Mouse (Mus musculus): ENCODE results near the gene Lrrc73.
A peak's percentile ranks its signal among the peaks of the same experiment; 100 is the strongest.

The Lrrc73 gene

DNA sequence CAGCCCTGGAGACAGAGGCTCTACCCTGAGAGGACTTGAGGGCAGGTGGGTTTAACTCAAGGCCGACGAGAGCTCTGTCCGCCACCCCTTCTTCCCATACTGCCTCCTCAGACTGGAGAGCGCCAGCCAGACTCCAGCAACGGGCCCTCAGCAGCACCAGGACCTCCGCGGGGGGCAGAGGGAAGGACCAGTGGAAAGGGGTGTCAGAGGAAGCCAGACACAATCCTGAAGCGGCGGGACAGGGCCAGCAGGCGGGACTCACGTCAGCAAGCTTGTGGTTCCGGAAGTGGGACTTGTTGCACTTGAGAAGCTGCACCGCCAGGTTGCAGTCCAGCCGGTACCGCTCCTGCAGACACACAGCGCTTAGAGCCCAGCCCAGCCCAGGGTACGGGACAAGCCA lies 6.3 kb downstream of the Lrrc73 start:
- DNase-seq (ENCODE audit: low spot score in 2 of 2) = no peak

DNA sequence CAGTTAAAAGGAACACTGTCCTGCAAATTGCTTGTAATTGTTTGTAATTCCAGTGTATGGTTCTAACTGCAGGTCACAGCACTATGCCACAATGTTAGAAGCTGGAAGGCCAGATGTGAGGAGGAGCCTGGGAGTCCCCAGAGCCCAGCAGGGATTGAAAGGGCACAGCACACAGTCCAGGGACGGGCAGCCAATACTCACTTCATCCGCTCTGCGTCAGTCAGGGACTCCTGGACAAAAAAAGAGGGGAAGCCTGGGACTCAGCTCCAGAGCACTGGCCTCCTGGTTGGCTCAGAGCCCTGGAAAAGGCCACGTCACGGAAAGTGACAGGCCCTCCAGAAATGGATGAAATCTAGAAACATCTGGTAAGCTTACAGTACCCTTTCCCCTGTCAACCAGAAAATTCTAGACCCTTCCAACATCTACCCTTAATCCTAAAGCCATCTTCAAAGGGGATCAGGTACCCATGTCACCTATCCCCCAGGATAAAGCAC lies 8.9 kb downstream of the Lrrc73 start:
- DNase-seq (ENCODE audit: low spot score in 2 of 2) = no peak

DNA sequence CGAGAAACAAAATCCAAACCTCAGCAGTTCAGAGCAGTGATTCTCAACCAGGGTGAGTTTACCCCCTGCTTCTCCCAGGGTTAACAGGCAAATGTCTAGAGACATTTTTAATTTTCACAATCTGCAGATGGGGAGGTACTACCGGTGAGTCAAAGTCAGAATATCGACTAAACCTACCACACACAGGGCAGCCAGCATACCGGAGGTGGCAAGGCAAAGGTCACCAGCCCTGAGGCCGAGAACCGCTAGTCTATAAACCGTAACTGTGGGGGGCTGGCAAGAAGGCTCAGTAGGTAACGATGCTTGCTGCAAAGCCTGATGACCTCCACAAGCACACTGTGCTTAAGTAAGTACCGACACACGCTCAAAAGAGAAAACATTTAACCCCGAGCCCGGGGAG lies 12.2 kb downstream of the Lrrc73 start:
- DNase-seq (ENCODE audit: low spot score in 2 of 2) = no peak

DNA sequence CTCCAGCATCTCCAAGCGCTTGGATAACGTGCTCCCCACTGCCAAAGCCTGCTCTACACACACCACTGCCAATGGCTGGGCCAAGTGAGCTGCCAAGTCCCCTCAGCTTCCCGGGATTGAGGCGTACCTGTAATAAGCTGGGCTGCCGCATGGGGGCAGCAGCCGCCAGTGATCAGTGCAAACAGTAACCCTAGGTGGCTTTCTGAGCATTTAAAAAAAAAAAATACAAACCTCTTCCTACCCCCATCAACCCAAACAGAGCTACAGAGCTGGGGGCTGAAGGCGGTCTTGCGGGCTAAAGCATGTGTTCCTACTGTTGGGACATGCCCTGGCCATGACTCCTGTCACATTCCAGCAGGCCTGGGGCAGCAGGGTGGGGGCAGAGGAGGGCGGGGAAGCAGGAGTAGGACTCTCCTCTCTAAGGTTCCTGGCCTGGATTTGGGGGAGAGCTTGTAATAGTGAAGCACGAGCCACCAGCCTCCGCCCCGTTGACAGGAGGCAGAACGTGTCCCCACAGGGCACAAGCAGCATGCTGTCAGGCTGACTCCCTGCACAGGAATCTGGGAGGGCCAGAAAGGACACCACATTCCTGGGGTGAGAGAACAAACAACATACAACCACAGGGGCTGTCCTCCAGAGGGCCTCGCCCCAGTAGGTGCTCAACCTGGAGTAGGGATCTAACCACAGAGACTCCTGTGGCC lies 12.7 kb downstream of the Lrrc73 start:
- peak; percentile 73 to 80 for DNase-seq (ENCODE audit: low spot score in 2 of 2)

DNA sequence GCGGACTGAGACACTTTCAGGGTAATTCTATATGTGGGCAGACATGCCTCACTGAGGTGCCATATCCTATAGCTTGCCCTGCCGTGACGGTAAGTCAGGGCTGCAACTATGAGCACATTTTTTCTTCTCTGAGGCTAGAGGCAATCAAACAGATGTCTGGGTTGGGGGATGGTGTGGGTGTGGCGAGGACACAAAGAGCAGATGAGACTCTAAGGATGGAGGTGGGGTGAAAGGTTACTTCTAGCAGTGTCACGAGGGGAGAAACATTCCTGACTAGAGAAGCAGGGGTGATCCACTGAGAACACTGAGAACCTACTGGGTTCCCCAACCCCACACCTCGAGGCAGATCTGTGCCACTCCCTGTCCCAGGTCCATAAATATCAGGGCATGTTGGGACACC lies 13.7 kb downstream of the Lrrc73 start:
- no peak for DNase-seq (ENCODE audit: low spot score in 2 of 2)

DNA sequence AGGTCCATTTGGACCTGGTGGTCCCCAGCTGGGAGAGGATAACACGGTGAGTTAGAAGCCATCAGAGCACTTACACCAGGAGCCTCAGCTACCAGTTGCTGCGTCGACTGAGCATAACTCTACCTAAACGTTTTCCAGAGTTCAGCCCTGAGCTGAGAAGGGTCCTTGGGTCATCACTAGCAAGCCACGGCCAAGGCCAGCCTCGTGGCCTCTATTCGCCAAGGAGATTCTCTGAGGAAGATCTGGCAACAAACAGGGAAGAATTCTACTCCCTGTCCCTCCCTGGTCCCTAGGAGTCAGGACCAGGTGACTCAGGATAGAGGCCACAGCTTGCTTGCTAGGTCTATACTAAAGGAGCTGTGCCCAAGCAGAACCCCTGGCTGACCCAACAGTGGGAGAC lies 14.2 kb downstream of the Lrrc73 start:
- DNase-seq (ENCODE audit: low spot score in 2 of 2) = no peak

DNA sequence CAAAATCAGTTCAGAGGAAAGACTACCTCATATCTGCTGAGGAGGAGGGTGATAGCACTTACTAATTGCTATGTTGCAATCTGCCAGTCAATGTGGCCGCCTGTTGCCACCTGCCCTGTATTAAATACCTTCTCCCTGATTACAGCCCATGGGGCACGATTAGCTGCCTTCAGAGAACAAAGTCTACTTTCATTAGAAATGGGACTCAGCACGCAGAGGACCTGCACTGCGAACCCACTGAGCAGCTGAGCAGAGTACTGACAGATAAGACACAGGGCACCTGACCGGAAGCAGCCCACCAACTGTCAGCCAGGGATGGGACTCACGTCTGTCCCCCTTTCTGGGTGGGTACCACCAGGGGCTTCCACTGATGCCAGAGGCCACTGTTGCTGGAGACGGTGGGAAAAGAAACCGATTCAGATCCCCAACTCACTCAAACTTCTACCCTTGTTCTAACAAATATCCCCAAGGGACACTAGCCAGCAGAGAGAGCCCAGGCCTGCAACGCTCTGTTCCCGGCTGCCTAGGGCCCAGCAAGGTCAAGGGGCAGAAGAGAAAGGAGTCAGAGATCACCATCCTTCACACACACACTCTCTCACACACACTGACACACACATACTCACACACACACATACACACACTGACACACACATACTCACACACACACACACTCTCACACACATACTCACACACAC lies 14.8 kb downstream of the Lrrc73 start:
- no peak for DNase-seq (ENCODE audit: low spot score in 2 of 2)

DNA sequence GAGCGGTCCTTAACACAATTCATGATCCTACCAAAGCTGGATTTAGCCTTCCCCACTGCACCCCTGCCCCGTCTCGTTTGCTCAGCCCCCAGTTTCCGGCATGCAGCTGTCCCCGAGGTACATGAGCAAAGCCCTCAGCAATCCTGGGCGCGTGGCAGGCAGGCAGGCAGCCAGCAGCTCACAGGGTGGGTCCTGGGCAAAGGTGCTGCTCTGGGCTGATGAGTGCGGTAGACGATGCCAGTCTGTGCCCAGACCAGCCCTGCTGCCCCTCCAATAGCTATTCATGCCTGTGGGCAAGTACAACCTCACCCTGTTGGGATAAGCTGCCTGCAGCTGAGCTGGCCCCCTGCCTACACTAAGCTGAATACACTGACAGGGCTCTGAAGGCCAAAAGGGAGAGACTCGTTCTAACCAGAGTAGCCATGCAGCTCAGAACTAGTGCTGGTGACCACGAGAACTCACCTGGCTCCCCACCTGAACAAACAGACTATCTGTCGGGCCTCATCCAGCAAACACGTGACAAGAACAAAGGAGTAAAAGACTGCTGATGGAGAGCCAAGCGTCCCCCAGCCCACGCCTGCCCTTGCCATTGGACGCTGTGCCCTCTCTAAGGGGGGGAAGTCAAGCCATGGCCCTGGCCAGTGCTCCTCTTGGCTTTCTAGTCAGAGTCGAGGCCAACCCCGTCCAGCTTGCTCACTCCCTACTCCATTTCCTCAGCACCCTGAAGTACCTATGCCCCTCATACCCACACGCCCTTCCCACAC lies 16.6 kb downstream of the Lrrc73 start:
- peak; percentile 58 to 60 for DNase-seq (ENCODE audit: low spot score in 2 of 2)

DNA sequence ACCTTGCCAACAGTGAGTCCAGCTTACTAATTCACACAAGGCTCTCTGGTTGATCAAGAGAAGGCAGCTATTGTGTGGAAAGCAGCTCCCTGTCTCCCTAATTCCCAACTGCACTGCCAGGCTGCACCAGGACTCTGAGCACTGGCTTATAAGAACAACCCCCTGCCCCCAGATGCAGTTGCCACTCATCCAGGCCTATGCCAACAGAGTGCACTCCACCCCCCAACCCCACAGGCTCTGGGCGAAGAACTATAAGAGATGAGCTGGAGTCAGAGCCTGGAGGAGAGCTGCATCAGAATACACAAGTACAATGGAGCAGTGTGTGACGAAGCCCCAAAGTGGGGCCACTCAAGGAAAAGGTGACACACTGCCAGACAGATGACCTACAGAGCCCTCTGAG lies 18.7 kb downstream of the Lrrc73 start:
- DNase-seq (ENCODE audit: low spot score in 2 of 2) = no peak

DNA sequence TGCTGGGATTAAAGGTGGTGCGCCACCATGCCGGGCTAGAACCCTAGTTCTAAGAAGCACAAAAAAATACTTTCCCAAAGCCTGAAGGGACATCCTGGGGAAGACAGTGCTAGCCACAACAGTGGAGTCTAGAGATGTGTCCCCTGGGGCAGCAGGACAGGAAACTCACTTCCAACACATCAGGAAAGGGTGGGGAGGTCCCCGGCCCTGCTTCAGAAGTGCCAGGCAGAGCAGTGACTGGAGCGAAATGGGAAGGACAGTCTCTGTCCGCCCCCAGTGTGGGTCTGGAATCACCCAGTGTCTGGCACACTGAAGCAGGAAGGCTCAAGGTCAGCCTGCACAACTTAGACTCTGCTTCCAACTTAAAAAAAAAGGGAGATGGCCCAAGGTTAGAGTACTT lies 19.3 kb downstream of the Lrrc73 start:
- DNase-seq (ENCODE audit: low spot score in 2 of 2) = no peak

DNA sequence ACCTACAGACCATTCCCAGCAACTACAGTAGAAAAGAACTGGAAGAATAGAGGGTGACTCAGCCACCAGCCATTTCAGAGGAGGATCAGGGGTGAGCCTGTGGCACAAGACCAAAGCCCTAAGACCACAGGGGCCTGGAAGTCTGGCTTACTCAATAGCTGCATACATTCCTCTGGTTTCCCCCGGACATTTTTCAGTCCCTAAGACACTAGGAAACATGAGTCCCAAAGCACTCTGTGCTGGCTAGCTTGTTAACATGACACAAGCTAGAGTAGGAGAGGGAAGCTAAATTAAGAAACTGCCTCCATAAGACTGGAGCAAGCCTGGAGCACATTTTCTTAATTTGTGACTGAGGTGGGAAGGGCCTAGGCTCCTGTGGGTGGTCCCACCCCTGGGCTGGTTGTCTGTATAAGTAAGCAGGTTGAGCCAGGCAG lies 20.5 kb downstream of the Lrrc73 start:
- no peak for DNase-seq (ENCODE audit: low spot score in 2 of 2)

DNA sequence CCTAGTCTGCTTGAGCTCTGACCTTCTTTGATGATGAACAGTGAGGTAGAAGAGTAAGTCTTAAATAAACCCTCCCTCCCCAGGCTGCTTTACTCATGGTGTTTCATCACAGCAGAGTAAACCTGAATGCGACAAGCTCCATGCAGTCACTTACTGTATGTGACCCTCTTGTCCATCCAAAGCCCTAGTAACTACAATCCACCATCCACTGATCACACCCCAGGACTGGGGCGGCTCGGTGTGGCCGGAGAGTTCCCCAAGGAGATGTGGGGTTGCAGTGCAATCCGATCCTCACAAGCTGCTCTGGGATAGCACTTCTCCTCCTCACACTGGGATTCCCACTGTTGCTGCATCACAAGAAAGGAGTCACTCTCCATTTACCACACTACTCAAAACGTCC lies 21.1 kb downstream of the Lrrc73 start:
- no peak for DNase-seq (ENCODE audit: low spot score in 2 of 2)

DNA sequence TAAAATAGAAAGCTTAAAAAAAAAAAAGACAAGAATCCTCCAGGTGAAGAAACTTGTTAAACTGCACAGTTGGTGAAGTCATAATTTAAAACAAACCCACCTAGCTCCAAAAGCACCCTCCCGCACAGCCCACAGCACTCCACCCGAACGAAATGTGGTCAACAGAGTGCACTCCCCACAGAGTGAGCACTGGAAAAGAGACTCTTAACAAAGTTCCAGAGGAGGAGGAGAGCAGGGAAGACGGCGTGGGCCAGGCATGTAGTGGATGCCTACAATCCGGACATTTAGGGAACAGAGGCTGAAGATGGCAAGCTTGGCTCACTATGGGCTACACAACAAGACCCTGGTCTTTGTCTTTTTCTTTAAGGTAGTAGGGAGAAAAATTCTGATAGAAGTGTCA lies 21.7 kb downstream of the Lrrc73 start:
- DNase-seq (ENCODE audit: low spot score in 2 of 2) = no peak

DNA sequence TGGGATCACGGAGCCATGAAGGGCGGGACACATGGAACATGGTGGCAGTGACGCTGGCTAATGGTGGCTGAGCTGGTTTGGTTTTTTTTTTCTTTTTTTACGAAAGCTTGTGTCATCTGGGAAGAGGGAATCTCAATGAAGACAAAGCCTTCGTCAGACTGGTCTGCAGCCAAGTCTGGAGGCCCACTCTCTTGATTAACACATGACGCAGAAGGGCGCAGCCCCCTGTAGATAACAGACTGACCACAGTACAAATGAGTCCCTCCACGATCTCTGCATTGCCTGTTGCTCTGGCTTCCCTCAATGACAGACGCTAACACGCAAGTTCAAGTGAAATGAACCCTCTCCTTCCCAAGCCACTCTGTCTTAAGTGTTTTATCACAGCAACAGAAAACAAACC lies 22.2 kb downstream of the Lrrc73 start:
- DNase-seq (ENCODE audit: low spot score in 2 of 2) = no peak

DNA sequence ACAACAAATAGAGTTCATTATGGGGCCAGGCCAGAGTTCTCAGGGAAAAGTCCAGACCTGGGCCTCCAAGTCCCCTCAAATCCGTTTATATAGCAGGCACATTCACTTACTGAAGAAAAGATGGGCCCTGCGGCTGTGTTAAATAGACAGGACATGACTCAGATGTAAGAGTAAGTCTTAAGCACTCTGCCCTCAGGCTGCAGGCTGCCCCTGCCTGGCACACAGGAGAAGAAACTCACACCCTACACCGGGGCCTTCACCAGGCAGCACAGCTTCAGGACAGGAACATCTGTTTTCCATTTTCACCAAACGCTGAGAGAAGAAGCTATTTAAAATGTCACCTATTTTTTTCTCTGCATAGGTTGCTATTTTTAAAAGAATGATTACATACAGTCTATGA lies 24.3 kb downstream of the Lrrc73 start:
- no peak for DNase-seq (ENCODE audit: low spot score in 2 of 2)

DNA sequence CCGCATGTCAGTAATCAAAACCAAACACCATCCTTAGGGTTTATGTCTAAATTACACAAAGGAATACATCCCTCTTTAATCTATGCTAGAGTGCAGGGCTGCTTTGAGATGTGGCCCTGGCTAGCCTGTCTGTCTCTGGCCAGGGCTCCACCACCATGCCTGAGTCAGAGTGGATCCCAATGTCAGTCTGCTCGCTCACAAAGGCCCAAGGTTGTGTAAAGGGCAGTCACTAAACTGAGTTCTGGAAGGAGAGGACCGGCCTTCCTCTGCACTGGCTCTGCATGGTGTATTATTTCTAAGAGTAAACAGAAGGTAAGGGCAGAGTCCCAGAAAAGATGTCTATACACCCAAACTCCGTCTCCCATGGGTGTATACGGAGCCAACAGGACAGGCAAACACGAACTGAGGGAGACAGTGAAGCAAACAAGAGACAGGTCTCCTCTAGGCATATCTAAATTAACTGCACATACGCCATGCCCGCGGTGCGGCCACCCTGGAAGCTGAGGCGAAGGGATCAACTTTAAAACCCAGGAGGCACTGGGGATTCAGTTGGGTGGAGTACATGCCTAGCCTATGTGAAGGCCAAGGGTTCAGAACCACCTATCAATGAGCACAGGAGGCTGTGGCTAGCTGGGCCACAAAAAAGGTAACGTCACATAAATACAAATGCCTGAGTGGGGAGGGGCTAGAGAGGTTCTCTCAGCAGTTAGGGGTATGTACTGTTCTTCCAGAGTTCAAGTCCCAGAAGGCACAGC lies 24.9 kb downstream of the Lrrc73 start:
- no peak for DNase-seq (ENCODE audit: low spot score in 2 of 2)

DNA sequence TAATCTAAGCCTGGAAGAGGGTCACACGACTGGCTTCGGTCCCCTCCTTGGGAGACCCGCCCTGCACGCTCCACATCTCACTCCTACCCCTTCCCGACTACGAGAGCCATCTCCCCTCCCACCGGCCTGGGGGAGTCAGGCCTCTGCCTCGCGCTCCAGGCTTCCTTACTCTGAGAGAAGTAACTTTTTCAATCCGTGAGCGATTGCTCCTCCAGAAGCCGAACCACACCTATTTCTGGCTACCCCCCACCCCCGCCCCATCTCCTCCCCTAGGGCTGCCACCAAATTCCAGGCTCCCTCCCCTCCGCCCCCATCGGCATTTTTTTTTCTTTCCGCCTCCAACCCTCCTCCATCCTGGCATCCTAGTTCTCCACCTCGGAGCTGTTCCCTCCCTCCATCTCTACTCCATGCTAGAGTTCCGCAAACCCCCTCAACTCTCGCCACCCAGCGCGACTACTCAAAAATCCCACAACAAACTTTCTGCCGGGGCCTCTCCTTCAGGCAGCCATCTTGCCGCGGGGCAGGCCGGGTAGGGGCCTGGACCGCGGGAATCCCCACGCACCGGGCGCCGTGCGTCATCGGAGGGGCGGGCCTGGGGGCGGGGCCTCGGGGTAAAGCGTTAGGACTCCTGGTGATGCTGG lies 29.3 kb downstream of the Lrrc73 start, which contains the start of gene Tjap1:
Gene Tjap1, minus strand, starts transcription at position 544 of the 641 bp plus-strand sequence.
- peak; percentile 76 to 87 for DNase-seq (ENCODE audit: low spot score in 2 of 2)

DNA sequence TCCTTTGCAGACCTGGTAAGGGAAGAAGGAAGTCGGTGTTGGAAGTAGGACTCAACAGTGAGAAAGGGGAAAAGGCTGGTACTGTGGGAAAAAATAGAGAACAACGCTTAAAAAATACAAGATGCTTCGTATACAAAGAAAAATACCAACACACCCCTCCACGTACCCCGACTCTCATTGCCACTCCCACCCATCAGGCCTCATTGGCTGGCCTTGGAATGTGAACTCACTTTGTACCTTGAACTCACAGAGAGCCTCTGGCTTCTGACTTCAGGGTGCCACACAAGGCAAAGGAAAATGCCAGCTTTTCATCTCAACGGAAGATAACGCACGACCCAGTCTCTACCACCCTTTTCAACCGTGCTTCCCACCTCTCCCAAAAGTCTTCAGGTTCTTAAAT lies 29.8 kb downstream of the Lrrc73 start:
- no peak for DNase-seq (ENCODE audit: low spot score in 2 of 2)

DNA sequence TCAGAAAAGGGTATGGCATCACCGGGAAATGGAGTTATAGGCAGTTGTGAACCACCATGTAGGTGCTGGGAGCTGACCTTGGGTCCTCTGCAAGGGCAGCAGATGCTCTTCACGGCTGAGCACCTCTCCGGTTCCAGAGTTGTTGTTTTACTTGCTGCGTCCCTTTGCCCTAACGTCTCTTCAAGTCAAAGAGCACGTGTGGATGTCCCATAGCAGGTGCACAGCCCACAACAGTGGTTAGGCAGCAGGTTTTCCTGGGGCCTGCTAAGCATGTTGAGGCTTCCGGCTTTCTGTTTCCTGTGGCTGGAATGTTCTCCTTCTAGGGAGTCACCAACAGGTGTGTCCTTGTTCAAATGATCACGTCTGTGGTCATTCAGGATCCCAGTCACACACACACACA lies 30.6 kb downstream of the Lrrc73 start:
- DNase-seq (ENCODE audit: low spot score in 2 of 2) = no peak

DNA sequence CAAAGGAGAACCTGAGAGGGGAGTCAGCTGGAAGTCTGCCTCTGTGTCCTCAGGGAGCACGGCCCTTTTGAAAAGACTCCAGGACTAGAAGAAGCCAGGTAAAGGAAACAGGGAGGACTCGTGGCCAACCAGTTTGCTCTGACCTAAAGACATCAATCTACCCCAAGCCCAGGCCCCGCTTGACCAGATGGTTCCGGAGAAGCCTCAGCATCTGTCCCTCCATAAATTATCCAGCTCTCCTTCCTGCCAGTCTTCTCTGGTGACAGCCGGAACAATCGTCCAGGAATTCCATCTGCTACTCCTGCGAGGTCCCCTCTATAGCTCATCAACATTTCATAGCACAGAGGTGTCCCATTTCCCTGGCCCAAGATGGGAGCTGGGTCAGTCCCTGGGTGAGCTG lies 31.3 kb downstream of the Lrrc73 start:
- no peak for DNase-seq (ENCODE audit: low spot score in 2 of 2)

DNA sequence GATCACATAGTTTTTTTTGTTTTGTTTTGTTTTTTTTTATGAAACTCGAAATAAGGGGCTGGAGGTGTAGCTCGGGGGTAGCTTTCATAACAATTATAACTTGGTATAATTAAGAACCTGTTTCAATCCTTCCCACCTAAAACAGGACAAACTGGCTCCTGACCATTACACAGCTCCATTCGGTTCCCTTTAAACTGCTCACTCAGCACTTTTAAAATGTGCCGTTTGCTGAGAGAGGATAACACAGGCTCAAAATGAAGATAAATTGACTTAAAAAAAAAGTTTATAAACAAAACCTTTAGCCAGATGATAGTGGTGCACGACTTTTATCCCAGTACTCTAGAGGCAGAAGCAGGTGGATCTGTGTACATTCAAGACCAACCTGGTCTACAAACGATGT lies 32.1 kb downstream of the Lrrc73 start:
- no peak for DNase-seq (ENCODE audit: low spot score in 2 of 2)

All from urinary bladder, postnatal 36 days (tissue).